Mouse (Mus musculus): ENCODE data around the gene Luzp4. TPM values are rescaled to one million over a fixed set of nuclear protein-coding genes. Genes with fewer than 3 reads are reported as not detected.

Gene Luzp4
- not detected for total RNA-seq (2023)

DNA sequence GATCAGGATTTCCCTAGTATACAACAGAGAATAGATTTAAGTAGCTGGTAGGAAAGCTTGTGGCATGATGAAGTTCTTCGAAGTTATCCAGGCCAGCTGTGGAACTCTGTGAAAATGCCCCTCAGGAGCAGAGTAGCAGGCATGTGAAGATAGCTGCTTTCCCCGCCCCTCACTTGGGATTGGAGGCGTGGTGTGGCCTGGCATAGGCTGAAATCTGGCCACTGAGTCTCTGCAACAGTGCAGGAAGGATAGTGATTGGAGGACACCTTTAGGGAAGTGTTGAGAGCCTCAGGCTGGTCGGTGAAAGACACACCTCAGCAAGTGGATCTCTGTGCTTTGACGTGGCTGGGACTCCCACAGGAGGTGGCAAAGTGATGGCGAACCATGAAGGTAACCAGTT is at the start of gene Luzp4:
Gene Luzp4 (plus strand): TSS at position 301 of the 400 bp plus-strand sequence.

Other genes with a start within 250 kb of the Luzp4 start
- not detected for gene Gm8334, start 242.5 kb upstream of the Luzp4 start, total RNA-seq (2023)
- gene Gm15127, start 194.0 kb upstream of the Luzp4 start, total RNA-seq (2023): not detected
- not detected for gene Ott, start 216.6 kb downstream of the Luzp4 start, total RNA-seq (2023)